Mouse (Mus musculus): ENCODE data around the gene Osbpl9.

GRCm38 (mm10) chr4:109191598-109191997 is 10.5 kb downstream of the Osbpl9 start:
- no peak for TF ChIP-seq GATA1 (IDR thresholded peaks at IDR 0.05; ENCODE audit: borderline replicate concordance, low read length)
- TF ChIP-seq FLI1 (IDR thresholded peaks at IDR 0.05; ENCODE audit: low read length) = no peak

Data from megakaryocyte, embryonic 14.5 days (primary cell).